Mouse (Mus musculus) MEL (cell line): ENCODE measurements around the gene Tpsg1. TPM values are rescaled to one million over a fixed set of nuclear protein-coding genes. Genes with fewer than 3 reads are reported as not detected.

Experiments used
- DNase-seq: peaks from one replicate; pipeline ENCODE4 v3.0.0; 2011; ENCODE audit warnings: low read depth, low spot score
- H3K27ac ChIP-seq: 2 replicates; pipeline ENCODE4 v1.5.1; 2012; ENCODE audit warnings: low read depth, mild to moderate bottlenecking, control low read depth, low read length, moderate library complexity; ENCODE audit not compliant: control insufficient read depth
- H3K27me3 ChIP-seq, 2 experiments: fragments of 150-350 bp in 1 of 2; sonication (generic) in 1 of 2; 2 replicates each; pipeline ENCODE4 v1.6.1; 2012; ENCODE audit warnings: low read length in 2 of 2, mild to moderate bottlenecking in 2 of 2, improper control_type of control experiment in 1 of 2, moderate library complexity in 1 of 2; ENCODE audit not compliant: insufficient read depth in 2 of 2, control insufficient read depth in 1 of 2
- H3K36me3 ChIP-seq, 2 experiments: 2 replicates each; pipeline ENCODE4 v1.6.1; 2012 to 2014; ENCODE audit warnings: low read length in 2 of 2, improper control_type of control experiment in 1 of 2, inconsistent platforms in 1 of 2, mild to moderate bottlenecking in 1 of 2; ENCODE audit not compliant: insufficient read depth in 2 of 2, control insufficient read depth in 1 of 2
- H3K4me1 ChIP-seq, 2 experiments: fragments of 150-350 bp in 1 of 2; sonication (generic) in 1 of 2; 2 replicates each; pipeline ENCODE4 v1.6.1; 2012; ENCODE audit warnings: low read length in 2 of 2, improper control_type of control experiment in 1 of 2, mild to moderate bottlenecking in 1 of 2; ENCODE audit not compliant: insufficient read depth in 2 of 2, control insufficient read depth in 1 of 2
- H3K4me3 ChIP-seq, 2 experiments: fragments of 150-350 bp in 1 of 2; sonication (generic) in 1 of 2; 2 replicates each; pipeline ENCODE4 v1.5.1; 2012; ENCODE audit warnings: low read depth in 2 of 2, low read length in 2 of 2, mild to moderate bottlenecking in 2 of 2, moderate library complexity in 2 of 2, control low read depth in 1 of 2, improper control_type of control experiment in 1 of 2; ENCODE audit not compliant: control insufficient read depth in 1 of 2, insufficient read depth in 1 of 2
- H3K79me2 ChIP-seq: 2 replicates; pipeline ENCODE4 v1.6.1; 2012; ENCODE audit warnings: mild to moderate bottlenecking, low read length, moderate library complexity; ENCODE audit not compliant: control insufficient read depth, poor library complexity, insufficient read depth
- H3K9ac ChIP-seq: 2 replicates; pipeline ENCODE4 v1.6.1; 2012; ENCODE audit warnings: low read depth, mild to moderate bottlenecking, control low read depth, low read length, moderate library complexity; ENCODE audit not compliant: control insufficient read depth, poor library complexity, severe bottlenecking
- H3K9me3 ChIP-seq: fragments of 150-350 bp; sonication (generic); replicated peaks from 2 replicates; pipeline ENCODE4 v1.6.1; 2012; ENCODE audit warnings: mild to moderate bottlenecking, low read length, improper control_type of control experiment, moderate library complexity; ENCODE audit not compliant: insufficient read depth
- CTCF ChIP-seq, 3 experiments: IDR thresholded peaks in 2 of 3; conservative IDR thresholded peaks in 1 of 3; 2 replicates each; pipeline ENCODE4 v1.5.1; 2011 to 2012; ENCODE audit warnings: low read length in 3 of 3, low read depth in 2 of 3, mild to moderate bottlenecking in 2 of 3, improper control_type of control experiment in 1 of 3, inconsistent platforms in 1 of 3, mixed read lengths in 1 of 3, moderate library complexity in 1 of 3; ENCODE audit not compliant: control insufficient read depth in 1 of 3, insufficient read depth in 1 of 3, poor library complexity in 1 of 3, severe bottlenecking in 1 of 3
- ELF1 ChIP-seq: IDR thresholded peaks from 2 replicates; pipeline ENCODE4 v1.6.1; 2014; ENCODE audit warnings: low read depth, mild to moderate bottlenecking, inconsistent platforms, low read length, improper control_type of control experiment, moderate library complexity
- EP300 ChIP-seq, 2 experiments: IDR thresholded peaks; 2 replicates each; pipeline ENCODE4 v1.6.1; 2011; ENCODE audit warnings: improper control_type of control experiment in 2 of 2, low read length in 2 of 2, low read depth in 1 of 2, mild to moderate bottlenecking in 1 of 2
- ETS1 ChIP-seq: IDR thresholded peaks from 2 replicates; pipeline ENCODE4 v1.6.1; 2012; ENCODE audit warnings: low read depth, mild to moderate bottlenecking, inconsistent platforms, low read length, improper control_type of control experiment, moderate library complexity
- GABPA ChIP-seq: IDR thresholded peaks from 2 replicates; pipeline ENCODE4 v1.6.1; 2012; ENCODE audit warnings: low read depth, mild to moderate bottlenecking, inconsistent platforms, low read length, improper control_type of control experiment, moderate library complexity
- GATA1 ChIP-seq: IDR thresholded peaks from 2 replicates; pipeline ENCODE4 v1.6.1; 2011; ENCODE audit warnings: low read depth, low read length, improper control_type of control experiment
- HCFC1 ChIP-seq: IDR thresholded peaks from 2 replicates; pipeline ENCODE4 v1.6.1; 2012; ENCODE audit warnings: low read depth, mild to moderate bottlenecking, inconsistent platforms, low read length, improper control_type of control experiment, moderate library complexity
- JUND ChIP-seq: IDR thresholded peaks from 2 replicates; pipeline ENCODE4 v1.6.1; 2011; ENCODE audit warnings: low read depth, mild to moderate bottlenecking, improper control_type of control experiment, low read length
- KAT2A ChIP-seq: conservative IDR thresholded peaks from 2 replicates; pipeline ENCODE4 v1.6.1; 2012; ENCODE audit warnings: low read depth, low read length, improper control_type of control experiment, inconsistent platforms
- MAFK ChIP-seq: IDR thresholded peaks from 2 replicates; pipeline ENCODE4 v1.6.1; 2011; ENCODE audit warnings: low read depth, mild to moderate bottlenecking, low read length, improper control_type of control experiment, borderline replicate concordance
- MYB ChIP-seq: IDR thresholded peaks from 2 replicates; pipeline ENCODE4 v1.6.1; 2011; ENCODE audit warnings: mild to moderate bottlenecking, low read depth, low read length, improper control_type of control experiment
- MYC ChIP-seq: IDR thresholded peaks from 2 replicates; pipeline ENCODE4 v1.6.1; 2011; ENCODE audit warnings: low read depth, mild to moderate bottlenecking, low read length, improper control_type of control experiment, moderate library complexity
- NRF1 ChIP-seq: IDR thresholded peaks from 2 replicates; pipeline ENCODE4 v1.6.1; 2014; ENCODE audit warnings: low read depth, mild to moderate bottlenecking, inconsistent platforms, low read length, improper control_type of control experiment, moderate library complexity; ENCODE audit not compliant: poor library complexity, insufficient read depth, severe bottlenecking
- POLR2AphosphoS2 ChIP-seq: IDR thresholded peaks from 2 replicates; pipeline ENCODE4 v1.6.1; 2011; ENCODE audit warnings: low read length, improper control_type of control experiment
- RAD21 ChIP-seq: IDR thresholded peaks from 2 replicates; pipeline ENCODE4 v1.6.1; 2011; ENCODE audit warnings: mild to moderate bottlenecking, low read depth, low read length, improper control_type of control experiment
- SIN3A ChIP-seq: IDR thresholded peaks from 2 replicates; pipeline ENCODE4 v1.6.1; 2012; ENCODE audit warnings: low read length, improper control_type of control experiment, inconsistent platforms
- SMC3 ChIP-seq: IDR thresholded peaks from 2 replicates; pipeline ENCODE4 v1.6.1; 2011; ENCODE audit warnings: low read depth, low read length, improper control_type of control experiment
- TAL1 ChIP-seq: IDR thresholded peaks from 2 replicates; pipeline ENCODE4 v1.6.1; 2012; ENCODE audit warnings: mild to moderate bottlenecking, inconsistent platforms, low read length, moderate library complexity, mixed read lengths
- TCF12 ChIP-seq: IDR thresholded peaks from 2 replicates; pipeline ENCODE4 v1.6.1; 2014; ENCODE audit warnings: low read depth, mild to moderate bottlenecking, inconsistent platforms, low read length, improper control_type of control experiment, moderate library complexity
- UBTF ChIP-seq: IDR thresholded peaks from 2 replicates; pipeline ENCODE4 v1.6.1; 2012; ENCODE audit warnings: low read depth, mild to moderate bottlenecking, inconsistent platforms, low read length, improper control_type of control experiment, moderate library complexity, borderline replicate concordance; ENCODE audit not compliant: insufficient read depth
- USF2 ChIP-seq, 2 experiments: IDR thresholded peaks; 2 replicates each; pipeline ENCODE4 v1.6.1; 2011 to 2012; ENCODE audit warnings: improper control_type of control experiment in 2 of 2, low read length in 2 of 2, borderline replicate concordance in 1 of 2, inconsistent platforms in 1 of 2, low read depth in 1 of 2, mild to moderate bottlenecking in 1 of 2; ENCODE audit not compliant: insufficient read depth in 1 of 2
- ZC3H11A ChIP-seq: IDR thresholded peaks from 2 replicates; pipeline ENCODE4 v1.6.1; 2012; ENCODE audit warnings: low read depth, mild to moderate bottlenecking, inconsistent platforms, low read length, improper control_type of control experiment
- ZMIZ1 ChIP-seq: IDR thresholded peaks from 2 replicates; pipeline ENCODE4 v1.6.1; 2012; ENCODE audit warnings: low read depth, mild to moderate bottlenecking, inconsistent platforms, low read length, improper control_type of control experiment, moderate library complexity
- ZNF384 ChIP-seq: IDR thresholded peaks from 2 replicates; pipeline ENCODE4 v1.6.1; 2012; ENCODE audit warnings: low read depth, mild to moderate bottlenecking, inconsistent platforms, low read length, improper control_type of control experiment
- polyA plus RNA-seq, 2 experiments: library from polyadenylated mRNA; stranded (reverse) in 1 of 2; unstranded in 1 of 2; fragments of >175 nt in 1 of 2; fragments of >200 nt in 1 of 2; gene quantifications; 2 replicates each; pipeline versions ENCODE4 v1.2.1 to v1.2.4; 2012; ENCODE audit warnings: low replicate concordance in 2 of 2, low read depth in 1 of 2; ENCODE audit not compliant: insufficient read length in 2 of 2, insufficient read depth in 1 of 2, missing spikeins in 1 of 2
- total RNA-seq: library from RNA; depleted of rRNA; stranded (reverse); fragments of 300-350 nt; gene quantifications from 2 replicates; pipeline ENCODE4 v1.2.3, GENCODE M21; 2012

Gene Tpsg1
- total and polyA plus RNA-seq, 3 experiments = not detected

GRCm38 (mm10) chr17:25409621-25410020, 40.5 kb downstream of the Tpsg1 start:
- Histone ChIP-seq H3K9ac (no peak overlapping the region), H3K27me3 (no peaks in the 10 kb centered on the region), H3K79me2 (no peaks in the 10 kb centered on the region), H3K36me3 (no peaks in the 10 kb centered on the region)
- DNase-seq = no peak
- no peak for TF ChIP-seq ELF1
- TF ChIP-seq ZMIZ1 = no peak
- TF ChIP-seq MYC = no peak
- no peak for TF ChIP-seq RAD21
- TF ChIP-seq HCFC1 = no peak
- TF ChIP-seq SMC3 = no peak
- TF ChIP-seq UBTF = no peak
- TF ChIP-seq TCF12 = no peak
- no peak for TF ChIP-seq TAL1
- TF ChIP-seq ZC3H11A = no peak
- no peak for TF ChIP-seq JUND
- TF ChIP-seq GABPA = no peak
- TF ChIP-seq SIN3A = no peak
- no peak for TF ChIP-seq POLR2AphosphoS2
- no peak for TF ChIP-seq ETS1
- TF ChIP-seq EP300 (IDR thresholded peaks at IDR 0.05; ENCODE audit: low read depth in 1 of 2, low read length in 2 of 2) = no peak
- TF ChIP-seq, all 39 proteins: peak for 0
- Histone ChIP-seq H3K4me3 (no peak overlapping the region), H3K4me1 (no peaks in the 10 kb centered on the region), H3K9me3 (no peaks in the 10 kb centered on the region), H3K27ac (no peak overlapping the region)

GRCm38 (mm10) chr17:25410180-25410579, 41.1 kb downstream of the Tpsg1 start:
- H3K79me2 ChIP-seq = no peaks in the 10 kb centered on the region
- no peaks in the 10 kb centered on the region for H3K27me3 ChIP-seq
- DNase-seq = no peak
- H3K9me3 ChIP-seq = no peaks in the 10 kb centered on the region
- no peak overlapping the region for H3K9ac ChIP-seq
- no peaks in the 10 kb centered on the region for H3K36me3 ChIP-seq
- no peak overlapping the region for H3K27ac ChIP-seq
- H3K4me3 ChIP-seq = no peak overlapping the region
- no peaks in the 10 kb centered on the region for H3K4me1 ChIP-seq
- TF ChIP-seq GATA1 (no peak), SMC3 (no peak), POLR2AphosphoS2 (no peak), ETS1 (no peak), JUND (no peak), KAT2A (no peak), ZNF384 (no peak), TCF12 (no peak), MAFK (no peak), NRF1 (no peak), MYB (no peak), HCFC1 (no peak), USF2 (IDR thresholded peaks at IDR 0.05; ENCODE audit: borderline replicate concordance in 1 of 2, insufficient read depth in 1 of 2, low read depth in 1 of 2, low read length in 2 of 2) (no peak), CTCF (IDR thresholded peaks at IDR 0.05 in 2 of 3, conservative IDR thresholded peaks at IDR 0.05 in 1 of 3; ENCODE audit: control insufficient read depth in 1 of 3, insufficient read depth in 1 of 3, low read depth in 2 of 3, low read length in 3 of 3, poor library complexity in 1 of 3, severe bottlenecking in 1 of 3) (no peak)
